Mouse (Mus musculus) monocyte, adult 2 months (primary cell): ENCODE measurements around the gene Bcat2.

Experiments
- DNase-seq, 2 experiments: peaks; one replicate each; pipeline ENCODE4 v3.0.0; 2022; ENCODE audit warnings: low spot score in 2 of 2, low read depth in 1 of 2

Gene Bcat2

GRCm38 (mm10) chr7:45549641-45550436 is 20.1 kb upstream of the Bcat2 start:
- DNase-seq: no peak

GRCm38 (mm10) chr7:45550821-45551511 is 19.0 kb upstream of the Bcat2 start:
- no peak for DNase-seq

- no peak for DNase-seq
These were observed 18.5 kb upstream of the Bcat2 start for GRCm38 (mm10) chr7:45551512-45551883.

- no peak for DNase-seq
These were observed 16.4 kb upstream of the Bcat2 start for GRCm38 (mm10) chr7:45553519-45553918.

- DNase-seq: no peak
These were observed 16.0 kb upstream of the Bcat2 start for GRCm38 (mm10) chr7:45553990-45554389.

DNA sequence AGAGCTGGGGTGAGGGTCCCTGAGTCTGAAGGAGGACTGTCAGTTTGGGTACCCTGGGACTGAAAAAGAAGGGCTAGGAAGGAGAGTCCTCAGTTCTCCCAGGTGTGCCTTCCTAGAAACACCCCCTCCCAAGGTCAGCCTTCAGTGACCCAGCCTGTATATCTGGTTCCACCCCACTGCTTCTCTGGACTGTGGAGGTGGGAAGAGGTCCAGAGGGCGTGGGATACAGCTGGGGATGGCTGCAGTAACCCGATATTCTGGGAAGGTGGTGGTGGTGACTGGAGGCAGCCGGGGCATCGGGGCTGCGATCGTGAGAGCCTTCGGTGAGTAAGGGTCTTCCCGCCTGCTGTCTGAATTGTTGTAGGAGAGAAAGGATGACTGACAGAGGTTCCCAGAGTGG is 15.2 kb upstream of the Bcat2 start, which contains the start of gene Hsd17b14:
Hsd17b14 (plus strand) TSS at position 150 of the 400 bp plus-strand sequence.
- DNase-seq: no peak

DNA sequence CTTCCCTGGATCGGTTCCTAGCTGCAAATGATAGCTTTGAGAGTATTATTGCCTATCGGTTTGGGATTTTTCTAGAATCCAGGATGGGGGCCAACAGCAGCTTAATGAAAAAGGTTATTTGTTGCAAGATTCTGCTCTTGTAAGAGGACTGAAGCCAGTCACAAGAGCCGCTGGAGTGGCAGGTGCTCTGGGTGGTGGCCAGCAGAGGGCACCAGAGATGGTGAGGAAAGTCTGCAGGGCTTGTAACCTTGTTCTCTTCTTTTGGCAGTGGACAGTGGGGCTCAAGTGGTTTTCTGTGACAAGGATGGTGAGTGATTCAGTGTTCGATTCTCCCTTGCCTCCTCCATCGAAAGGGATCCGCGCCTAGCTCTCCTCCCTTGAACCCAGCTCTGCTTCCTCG is 14.2 kb upstream of the Bcat2 start:
- peak; percentile 41 to 70 for DNase-seq

DNA sequence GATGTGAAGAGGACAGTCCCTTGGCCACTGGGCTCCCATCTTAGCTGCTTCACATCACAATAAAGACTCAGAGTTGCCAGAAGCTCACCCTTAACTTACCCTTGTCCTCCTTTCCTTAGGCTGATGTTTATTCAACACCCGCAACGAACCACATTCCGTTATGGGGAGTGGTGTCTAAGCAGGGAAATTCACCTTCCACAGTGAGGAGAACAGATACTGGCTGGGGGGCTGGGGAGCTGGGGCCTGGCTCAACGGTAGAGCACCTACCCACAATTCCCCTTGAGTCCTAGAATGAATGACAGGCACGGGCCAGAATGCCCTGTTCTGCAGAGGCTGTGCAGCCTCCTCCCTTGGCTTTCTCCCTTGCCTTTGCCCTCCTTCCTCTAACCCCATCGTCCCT is 11.0 kb upstream of the Bcat2 start:
- no peak for DNase-seq

DNA sequence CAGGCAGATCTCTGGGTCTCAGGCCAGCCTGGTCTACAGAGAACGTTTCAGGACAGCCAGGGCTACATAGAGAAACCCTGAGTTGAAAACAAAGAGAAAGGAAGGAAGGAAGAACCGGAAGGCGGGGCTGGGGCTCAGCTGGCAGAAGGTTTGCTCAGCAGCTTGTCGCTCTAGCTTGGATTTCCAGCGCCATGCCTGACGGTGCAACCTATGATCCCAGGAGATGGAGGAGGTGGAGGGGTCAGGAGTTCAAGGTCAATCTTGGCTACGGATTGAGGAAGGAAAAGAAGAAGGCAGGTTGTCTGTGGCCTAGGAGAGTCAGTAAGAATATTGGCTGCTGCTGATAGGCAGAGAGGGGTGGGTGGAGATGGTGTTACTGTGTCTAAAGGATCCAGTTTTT is 9.7 kb upstream of the Bcat2 start:
- DNase-seq: no peak

DNA sequence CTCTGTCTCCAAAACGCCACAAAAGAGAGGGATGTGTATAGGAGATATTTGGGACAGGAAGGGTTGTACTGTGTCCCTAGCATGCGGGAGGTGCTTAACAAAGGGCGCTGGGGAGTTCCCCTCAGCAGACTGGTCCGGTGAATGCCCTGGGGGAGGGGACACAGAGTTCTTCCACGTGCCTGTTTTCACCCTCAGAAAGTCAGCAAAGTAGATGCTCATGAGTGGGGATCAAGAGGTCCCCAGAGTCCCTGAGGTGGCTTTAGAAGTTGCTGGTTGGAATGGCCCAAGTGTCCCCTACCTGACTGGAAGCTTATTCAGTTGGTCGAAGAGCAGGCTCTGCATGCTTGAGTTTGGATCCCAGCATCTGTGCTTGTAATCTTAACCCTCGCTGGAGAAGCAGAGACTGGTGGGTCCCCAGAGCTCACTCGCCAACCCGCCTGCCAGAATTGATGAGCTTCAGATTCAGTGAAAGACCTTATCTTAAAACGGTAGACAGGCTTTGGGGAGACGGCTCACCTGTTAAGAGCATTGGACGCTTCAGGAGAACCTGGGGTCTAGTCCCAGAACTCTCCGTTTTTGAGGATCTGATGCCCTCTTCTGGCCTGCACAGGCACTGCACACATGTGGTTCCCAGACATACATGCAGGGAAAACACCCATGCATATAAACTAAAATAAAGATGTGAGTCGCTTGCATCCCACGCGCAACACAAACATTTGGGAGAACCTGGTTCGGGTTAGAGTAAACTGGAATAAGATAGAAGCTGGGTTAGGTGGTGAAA is 8.9 kb upstream of the Bcat2 start:
- peak in 1 of 2 experiments; percentile 60 for DNase-seq

DNA sequence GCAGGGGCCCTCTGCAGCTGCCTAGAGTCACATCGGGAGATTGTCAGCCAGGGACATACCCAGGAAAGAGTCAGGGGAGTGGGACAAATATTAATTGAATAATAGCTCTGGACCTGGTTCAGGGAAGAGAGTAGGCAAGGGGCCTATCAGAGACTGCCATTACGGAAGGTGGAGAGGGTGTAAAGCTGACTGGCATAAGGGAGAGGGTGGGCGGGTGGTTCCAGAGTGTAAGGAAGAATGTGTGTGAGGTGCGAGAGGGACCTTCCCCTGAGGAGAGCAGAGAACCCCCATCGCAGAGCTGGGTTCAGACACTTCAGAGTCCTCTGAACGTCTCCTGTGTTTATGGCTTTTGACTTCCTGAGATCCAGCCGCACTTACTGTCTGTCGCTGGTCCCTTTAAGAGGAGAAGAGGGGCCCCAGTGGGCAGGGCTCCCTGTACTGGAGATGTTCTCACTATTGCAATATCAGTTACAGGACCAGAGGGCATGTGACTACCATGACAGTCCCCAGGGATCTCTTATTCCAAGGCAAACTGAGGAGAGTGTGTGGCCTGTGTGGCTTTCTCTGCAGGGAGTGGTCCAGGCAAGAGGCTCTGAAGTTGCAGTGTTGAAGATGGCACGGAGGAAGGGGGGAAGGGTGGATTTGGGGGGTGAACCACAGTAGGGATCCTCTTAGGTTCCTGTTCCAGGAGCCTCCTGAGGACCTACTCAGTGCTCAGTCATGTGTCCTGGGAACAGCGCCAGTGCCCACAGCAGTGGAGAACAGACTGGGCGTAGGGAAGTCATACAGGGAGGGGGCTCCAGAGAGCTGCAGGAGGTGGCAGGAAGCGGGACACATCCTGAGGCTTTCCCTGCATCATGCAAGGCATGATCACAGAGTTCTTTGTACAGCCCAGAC is 8.1 kb upstream of the Bcat2 start:
- no peak for DNase-seq

GRCm38 (mm10) chr7:45564811-45565210 is 5.1 kb upstream of the Bcat2 start:
- no peak for DNase-seq

- DNase-seq: no peak
These were observed 4.5 kb upstream of the Bcat2 start for GRCm38 (mm10) chr7:45565446-45565845.

DNA sequence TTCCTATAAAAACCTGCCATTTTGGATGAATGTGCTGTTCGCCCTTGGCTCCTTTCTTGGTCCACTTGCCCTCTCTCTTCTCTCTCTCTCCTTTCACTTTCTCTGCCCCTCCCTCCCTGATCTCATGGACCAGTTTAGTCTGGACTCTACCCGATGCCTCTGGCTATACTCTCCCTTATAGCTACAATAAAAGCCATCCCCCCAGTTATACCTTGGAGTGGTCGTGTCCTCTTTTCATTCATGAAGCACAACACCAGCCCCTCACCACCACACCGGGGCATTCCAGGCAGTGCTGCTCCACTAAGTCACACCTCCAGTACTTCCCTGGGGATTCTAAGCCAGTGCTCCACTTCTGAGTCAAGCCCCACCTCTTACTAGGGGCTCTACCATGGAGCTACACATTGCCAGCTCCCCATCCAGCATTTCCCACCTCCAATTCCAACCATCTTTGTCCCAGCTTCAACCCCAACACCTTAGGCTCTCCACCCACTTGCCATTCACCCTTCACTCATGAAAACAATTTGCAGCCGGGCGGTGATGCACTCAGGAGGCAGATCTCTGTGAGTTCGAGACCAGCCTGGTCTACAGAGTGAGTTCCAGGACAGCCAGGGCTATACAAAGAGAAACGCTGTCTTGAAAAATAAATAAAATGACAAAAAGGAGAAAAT is 2.7 kb upstream of the Bcat2 start:
- DNase-seq: no peak

DNA sequence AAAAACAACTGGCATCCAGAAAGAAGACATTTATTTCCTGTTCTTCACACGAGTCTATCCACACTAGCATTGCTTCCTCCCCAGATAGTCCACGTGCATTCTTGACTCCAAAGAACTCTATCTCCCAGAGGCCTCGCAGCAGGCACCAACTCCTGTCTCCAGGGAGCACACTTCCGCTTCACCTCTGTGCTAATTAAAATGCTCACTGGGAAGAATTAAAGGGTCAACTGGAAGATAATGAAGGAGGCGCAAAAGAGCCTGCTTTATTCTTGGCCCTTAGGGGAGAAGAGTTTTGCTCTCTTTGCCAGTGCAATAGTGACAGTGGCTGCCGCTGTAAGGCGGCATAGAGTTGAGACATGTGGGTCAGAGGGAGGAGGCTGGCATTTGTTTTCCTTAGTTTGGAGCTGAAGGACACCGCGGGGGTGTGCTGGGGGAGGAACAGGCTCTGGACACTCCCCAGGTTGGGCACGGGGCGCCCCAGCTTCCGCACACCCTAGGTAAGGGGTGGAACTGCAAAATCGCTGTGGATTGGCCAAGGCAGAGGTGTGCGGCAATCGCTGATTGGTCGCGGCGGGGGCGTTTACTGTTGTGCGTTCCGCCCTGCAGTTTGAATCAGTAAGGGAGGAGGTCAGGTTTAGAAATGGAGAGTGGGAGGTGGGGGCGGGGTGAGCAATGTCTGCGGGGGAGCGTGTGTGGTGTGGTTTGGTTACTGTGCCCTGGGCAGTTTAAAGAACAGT is 2.0 kb upstream of the Bcat2 start:
- DNase-seq: peak; percentile 39 to 51

- no peak for DNase-seq
These were observed 1.1 kb upstream of the Bcat2 start for GRCm38 (mm10) chr7:45568601-45569473.

GRCm38 (mm10) chr7:45571966-45572365 is 2.0 kb downstream of the Bcat2 start:
- DNase-seq: no peak

DNA sequence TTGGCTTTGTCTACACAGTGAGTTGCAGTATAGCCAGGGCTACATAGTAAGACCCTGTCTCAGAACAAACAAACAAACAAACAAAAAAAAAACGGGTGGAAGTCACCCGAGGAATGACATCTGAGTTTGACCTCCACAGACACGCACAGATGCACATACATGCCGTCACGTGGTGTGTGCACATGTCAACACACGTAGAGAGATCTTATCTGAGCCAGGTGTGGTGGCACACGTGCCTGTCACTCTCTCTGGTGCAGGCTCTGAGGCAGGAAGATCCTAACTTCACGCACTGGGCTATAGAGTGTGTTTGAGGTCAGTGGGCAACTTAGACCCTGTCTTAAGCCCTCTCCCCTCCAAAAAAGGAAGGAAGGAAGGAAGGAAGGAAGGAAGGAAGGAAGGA is 4.0 kb downstream of the Bcat2 start:
- no peak for DNase-seq
